Mouse (Mus musculus): Measurements from ENCODE around the gene Tmigd3. TPM values are rescaled to one million over a fixed set of nuclear protein-coding genes. Genes with fewer than 3 reads are reported as not detected.

Gene Tmigd3
- total and polyA plus RNA-seq, 2 experiments from 2014 or later = 0.33 TPM; not detected in 1

DNA sequence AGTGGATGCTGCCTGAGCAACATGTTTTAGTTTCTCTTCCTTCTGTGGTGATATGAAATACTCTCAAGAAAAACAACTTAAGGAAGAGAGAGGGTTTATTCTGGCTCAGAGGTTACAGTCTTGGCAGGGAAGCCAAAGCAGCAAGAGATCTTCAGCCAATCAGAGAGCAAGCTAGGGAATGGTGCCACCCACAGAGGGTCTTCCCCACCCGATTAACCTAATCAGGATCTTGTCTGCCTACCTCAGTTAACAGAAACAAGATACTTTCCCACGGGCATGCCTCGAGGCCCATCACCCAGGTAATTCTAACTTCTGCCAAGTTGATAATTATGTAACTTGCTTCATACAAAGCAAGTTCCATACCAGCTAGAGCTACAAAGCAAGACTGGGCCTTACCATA, 9.7 kb downstream of the Tmigd3 start:
- Histone ChIP-seq H3K4me3 (ENCODE audit: low read depth, low read length) (no peak overlapping the region), H3K4me1 (ENCODE audit: control insufficient read depth, insufficient read depth) (peaks cover 9% of the 10 kb centered on the region), H3K36me3 (replicated peaks; ENCODE audit: control insufficient read depth, insufficient read depth, low read length) (no peaks in the 10 kb centered on the region), H3K4me2 (ENCODE audit: low read depth, low read length) (no peak overlapping the region), H3K9ac (replicated peaks; ENCODE audit: low read depth, low read length) (no peak overlapping the region), H3K27me3 (ENCODE audit: control insufficient read depth, insufficient read depth, low read length) (no peaks in the 10 kb centered on the region), H3K9me3 (replicated peaks; ENCODE audit: control insufficient read depth, low read length) (no peaks in the 10 kb centered on the region), H3K27ac (ENCODE audit: low read depth) (no peak overlapping the region)
- WGBS = 48% methylated on average over 3 of the region's 3 CpGs
- no peak for TF ChIP-seq EP300 (IDR thresholded peaks at IDR 0.05; ENCODE audit: low read depth)
- TF ChIP-seq CTCF (IDR thresholded peaks at IDR 0.05; ENCODE audit: low read depth) = no peak
- DNase-seq (ENCODE audit: low spot score) (no peak), ATAC-seq (ENCODE audit: insufficient read depth, low read depth) (no peak)

DNA sequence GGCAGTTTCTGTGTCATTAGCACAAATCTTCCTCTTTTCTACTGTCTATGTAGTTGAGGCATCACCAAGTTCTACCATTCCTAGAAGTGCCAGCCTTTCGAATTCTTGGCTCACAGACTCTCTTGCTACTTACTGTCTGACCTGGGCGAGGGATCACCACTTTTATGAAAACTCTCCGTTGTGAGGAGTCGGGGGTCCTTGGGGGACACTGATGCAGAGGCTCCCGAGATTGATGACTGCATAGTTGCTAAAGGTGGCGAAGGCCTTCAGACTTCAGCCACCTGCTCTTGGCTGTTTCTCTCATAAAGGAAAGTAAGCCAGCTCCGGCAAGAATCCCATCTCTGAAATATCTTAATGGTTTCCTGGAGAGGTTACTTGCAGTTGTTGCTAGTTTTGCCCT, 11.4 kb downstream of the Tmigd3 start:
- H3K27ac ChIP-seq (ENCODE audit: low read depth) = no peak overlapping the region
- no peaks in the 10 kb centered on the region for H3K36me3 ChIP-seq (replicated peaks; ENCODE audit: control insufficient read depth, insufficient read depth, low read length)
- no peaks in the 10 kb centered on the region for H3K9me3 ChIP-seq (replicated peaks; ENCODE audit: control insufficient read depth, low read length)
- H3K4me3 ChIP-seq (ENCODE audit: low read depth, low read length) = no peak overlapping the region
- WGBS = 80% methylated on average over 7 of the region's 7 CpGs
- no peak overlapping the region for H3K9ac ChIP-seq (replicated peaks; ENCODE audit: low read depth, low read length)
- ATAC-seq (ENCODE audit: insufficient read depth, low read depth) (no peak), DNase-seq (ENCODE audit: low spot score) (no peak)
- no peak for TF ChIP-seq EP300 (IDR thresholded peaks at IDR 0.05; ENCODE audit: low read depth)
- no peak for TF ChIP-seq CTCF (IDR thresholded peaks at IDR 0.05; ENCODE audit: low read depth)
- no peaks in the 10 kb centered on the region for H3K4me1 ChIP-seq (ENCODE audit: control insufficient read depth, insufficient read depth)
- no peaks in the 10 kb centered on the region for H3K27me3 ChIP-seq (ENCODE audit: control insufficient read depth, insufficient read depth, low read length)
- no peak overlapping the region for H3K4me2 ChIP-seq (ENCODE audit: low read depth, low read length)

DNA sequence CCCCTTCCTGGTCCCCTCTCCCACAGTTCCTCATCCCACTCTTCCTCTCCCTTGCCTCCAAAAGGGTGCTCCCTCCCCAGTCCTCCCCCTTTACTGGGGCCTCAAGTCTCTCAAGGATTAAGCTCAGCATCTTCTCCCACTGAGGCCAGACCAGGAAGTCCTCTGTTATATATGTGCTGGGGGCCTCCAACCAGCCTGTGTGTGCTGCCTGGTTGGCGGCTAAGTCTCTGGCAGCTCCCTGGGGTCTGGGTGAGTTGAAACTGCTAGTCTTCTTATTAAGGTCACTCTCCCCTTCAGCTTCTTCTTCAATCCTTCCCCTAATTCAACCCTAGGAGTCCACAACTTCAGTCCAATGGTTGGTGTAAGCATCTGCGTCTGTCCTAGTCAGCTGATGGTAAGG, 12.4 kb downstream of the Tmigd3 start:
- H3K36me3 ChIP-seq (replicated peaks; ENCODE audit: control insufficient read depth, insufficient read depth, low read length) = no peaks in the 10 kb centered on the region
- ATAC-seq (ENCODE audit: insufficient read depth, low read depth) = no peak
- H3K9ac ChIP-seq (replicated peaks; ENCODE audit: low read depth, low read length) = no peak overlapping the region
- H3K4me3 ChIP-seq (ENCODE audit: low read depth, low read length) = no peak overlapping the region
- no peaks in the 10 kb centered on the region for H3K9me3 ChIP-seq (replicated peaks; ENCODE audit: control insufficient read depth, low read length)
- H3K4me1 ChIP-seq (ENCODE audit: control insufficient read depth, insufficient read depth) = no peaks in the 10 kb centered on the region
- H3K27me3 ChIP-seq (ENCODE audit: control insufficient read depth, insufficient read depth, low read length) = no peaks in the 10 kb centered on the region
- 92% methylated on average over 2 of the region's 2 CpGs for WGBS
- DNase-seq (ENCODE audit: low spot score) = no peak
- H3K27ac ChIP-seq (ENCODE audit: low read depth) = no peak overlapping the region
- no peak overlapping the region for H3K4me2 ChIP-seq (ENCODE audit: low read depth, low read length)
- no peak for TF ChIP-seq EP300 (IDR thresholded peaks at IDR 0.05; ENCODE audit: low read depth)
- TF ChIP-seq CTCF (IDR thresholded peaks at IDR 0.05; ENCODE audit: low read depth) = no peak

DNA sequence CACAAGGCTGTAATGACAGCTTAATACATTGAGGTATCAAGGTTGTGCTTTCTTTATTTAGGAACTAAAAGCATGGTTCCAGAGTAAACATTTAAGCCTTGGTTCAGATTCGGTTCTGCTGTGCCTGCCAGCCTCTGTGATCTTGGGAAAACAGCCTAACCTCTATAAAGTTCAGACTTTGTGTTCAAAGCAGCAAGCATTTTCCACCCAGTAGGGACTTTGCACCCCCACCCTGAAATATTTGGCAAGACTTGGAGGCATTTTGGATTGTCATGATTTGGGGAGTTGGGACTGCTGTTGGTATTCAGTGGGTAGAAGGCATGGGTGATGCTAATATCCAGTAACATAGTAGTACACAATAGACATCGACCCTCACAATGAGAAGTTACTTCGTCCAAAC, 18.3 kb downstream of the Tmigd3 start:
- no peak for ATAC-seq (ENCODE audit: insufficient read depth, low read depth)
- H3K4me3 ChIP-seq (ENCODE audit: low read depth, low read length) = no peak overlapping the region
- 75% methylated on average over 3 of the region's 3 CpGs for WGBS
- H3K4me2 ChIP-seq (ENCODE audit: low read depth, low read length) = no peak overlapping the region
- H3K9ac ChIP-seq (replicated peaks; ENCODE audit: low read depth, low read length) = no peak overlapping the region
- H3K36me3 ChIP-seq (replicated peaks; ENCODE audit: control insufficient read depth, insufficient read depth, low read length) = no peaks in the 10 kb centered on the region
- H3K27ac ChIP-seq (ENCODE audit: low read depth) = no peak overlapping the region
- DNase-seq (ENCODE audit: low spot score) = no peak
- H3K27me3 ChIP-seq (ENCODE audit: control insufficient read depth, insufficient read depth, low read length) = no peaks in the 10 kb centered on the region
- no peak for TF ChIP-seq CTCF (IDR thresholded peaks at IDR 0.05; ENCODE audit: low read depth)
- TF ChIP-seq EP300 (IDR thresholded peaks at IDR 0.05; ENCODE audit: low read depth) = no peak
- H3K9me3 ChIP-seq (replicated peaks; ENCODE audit: control insufficient read depth, low read length) = no peaks in the 10 kb centered on the region
- H3K4me1 ChIP-seq (ENCODE audit: control insufficient read depth, insufficient read depth) = peaks cover 22% of the 10 kb centered on the region

DNA sequence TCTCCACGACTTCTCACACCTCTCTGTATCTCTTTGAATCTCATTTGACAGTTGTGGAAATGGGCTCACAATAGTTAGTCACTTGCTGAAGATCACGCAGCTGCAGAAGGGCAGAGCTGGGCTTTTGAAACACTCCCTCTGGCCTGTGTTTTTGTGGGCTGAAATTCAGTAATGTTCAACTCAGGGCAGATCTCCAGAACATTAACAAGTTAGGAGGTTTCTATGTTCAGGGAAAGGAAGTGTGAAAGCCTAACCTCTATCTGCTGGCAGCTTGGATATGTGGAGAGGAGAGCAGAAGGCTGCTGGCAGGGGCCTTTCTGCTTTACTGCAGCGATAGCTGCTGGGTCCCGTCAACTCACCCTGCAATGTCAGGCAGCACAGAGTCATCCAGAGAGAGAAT, 19.5 kb downstream of the Tmigd3 start:
- Histone ChIP-seq H3K4me2 (ENCODE audit: low read depth, low read length) (no peak overlapping the region), H3K9me3 (replicated peaks; ENCODE audit: control insufficient read depth, low read length) (no peaks in the 10 kb centered on the region), H3K4me1 (ENCODE audit: control insufficient read depth, insufficient read depth) (peaks cover 35% of the 10 kb centered on the region), H3K27ac (ENCODE audit: low read depth) (peak overlapping the region; percentile 58; the same call in 1 of the 2 replicates), H3K36me3 (replicated peaks; ENCODE audit: control insufficient read depth, insufficient read depth, low read length) (no peaks in the 10 kb centered on the region), H3K4me3 (ENCODE audit: low read depth, low read length) (no peak overlapping the region), H3K27me3 (ENCODE audit: control insufficient read depth, insufficient read depth, low read length) (no peaks in the 10 kb centered on the region), H3K9ac (replicated peaks; ENCODE audit: low read depth, low read length) (no peak overlapping the region)
- TF ChIP-seq CTCF (IDR thresholded peaks at IDR 0.05; ENCODE audit: low read depth) (no peak), EP300 (IDR thresholded peaks at IDR 0.05; ENCODE audit: low read depth) (no peak)
- WGBS = 50% methylated on average over 4 of the region's 4 CpGs
- DNase-seq (ENCODE audit: low spot score) (no peak), ATAC-seq (ENCODE audit: insufficient read depth, low read depth) (no peak)

DNA sequence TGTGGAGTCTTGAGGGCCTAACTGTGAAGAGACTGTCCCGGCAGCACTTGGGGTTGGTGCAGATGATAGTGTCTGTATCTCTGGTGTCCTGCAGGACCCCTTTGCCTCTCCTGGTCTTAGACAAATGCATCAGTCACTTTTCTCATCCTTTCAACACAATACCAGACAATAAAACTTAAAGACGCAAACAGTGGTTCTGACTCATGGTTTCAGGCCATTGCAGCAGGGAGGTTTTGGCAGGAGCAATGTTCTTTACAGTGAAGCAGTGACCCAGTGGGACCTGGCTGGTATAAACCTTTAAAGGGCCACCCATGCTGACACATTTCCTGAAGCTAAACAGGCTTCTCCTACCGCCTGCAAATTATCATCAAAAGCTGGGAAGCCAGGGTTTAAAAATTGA, 20.4 kb downstream of the Tmigd3 start:
- Histone ChIP-seq H3K4me2 (ENCODE audit: low read depth, low read length) (no peak overlapping the region), H3K36me3 (replicated peaks; ENCODE audit: control insufficient read depth, insufficient read depth, low read length) (no peaks in the 10 kb centered on the region), H3K9ac (replicated peaks; ENCODE audit: low read depth, low read length) (no peak overlapping the region), H3K27ac (ENCODE audit: low read depth) (peak overlapping the region; percentile 3), H3K9me3 (replicated peaks; ENCODE audit: control insufficient read depth, low read length) (no peaks in the 10 kb centered on the region), H3K4me1 (ENCODE audit: control insufficient read depth, insufficient read depth) (peaks cover 35% of the 10 kb centered on the region), H3K27me3 (ENCODE audit: control insufficient read depth, insufficient read depth, low read length) (no peaks in the 10 kb centered on the region), H3K4me3 (ENCODE audit: low read depth, low read length) (no peak overlapping the region)
- DNase-seq (ENCODE audit: low spot score) (no peak), ATAC-seq (ENCODE audit: insufficient read depth, low read depth) (no peak)
- TF ChIP-seq CTCF (IDR thresholded peaks at IDR 0.05; ENCODE audit: low read depth) = no peak
- WGBS = 62% methylated on average over 3 of the region's 3 CpGs
